Mouse (Mus musculus): ENCODE measurements around the gene Dnm1.

Gene Dnm1

GRCm38 (mm10) chr2:32361437-32361836 lies 8.3 kb upstream of the Dnm1 start:
- DNase-seq, result peak; percentile 77

GRCm38 (mm10) chr2:32360741-32361140 lies 7.6 kb upstream of the Dnm1 start:
- peak; percentile 76 for DNase-seq

- no peak for DNase-seq
Measured at GRCm38 (mm10) chr2:32358381-32358780, 5.2 kb upstream of the Dnm1 start.

- DNase-seq, result no peak
Measured at GRCm38 (mm10) chr2:32357710-32358109, 4.6 kb upstream of the Dnm1 start.

GRCm38 (mm10) chr2:32356216-32356615 lies 3.1 kb upstream of the Dnm1 start:
- DNase-seq, result no peak

- no peak for DNase-seq
Measured at GRCm38 (mm10) chr2:32354336-32354895, 1.3 kb upstream of the Dnm1 start.

- DNase-seq, result no peak
Measured at GRCm38 (mm10) chr2:32353836-32354235, 698 bp upstream of the Dnm1 start.

GRCm38 (mm10) chr2:32352151-32353006 lies 759 bp downstream of the Dnm1 start, which contains the start of gene Ciz1:
TSS of gene Ciz1 (plus strand) at chr2:32352327.
- DNase-seq, result peak; percentile 72

GRCm38 (mm10) chr2:32351471-32351961 lies 1.6 kb downstream of the Dnm1 start:
- DNase-seq, result peak; percentile 57

- no peak for DNase-seq
Measured at GRCm38 (mm10) chr2:32350471-32351051, 2.6 kb downstream of the Dnm1 start.

GRCm38 (mm10) chr2:32349625-32350255 lies 3.4 kb downstream of the Dnm1 start:
- DNase-seq, result no peak

GRCm38 (mm10) chr2:32348311-32348710 lies 4.8 kb downstream of the Dnm1 start:
- no peak for DNase-seq

- DNase-seq, result no peak
Measured at GRCm38 (mm10) chr2:32347019-32347418, 6.1 kb downstream of the Dnm1 start.

- no peak for DNase-seq
Measured at GRCm38 (mm10) chr2:32344598-32345321, 8.4 kb downstream of the Dnm1 start.

- DNase-seq, result no peak
Measured at GRCm38 (mm10) chr2:32344056-32344455, 9.1 kb downstream of the Dnm1 start.

- DNase-seq, result no peak
Measured at GRCm38 (mm10) chr2:32343351-32343671, 9.8 kb downstream of the Dnm1 start.

- DNase-seq, result peak; percentile 54
Measured at GRCm38 (mm10) chr2:32342539-32343350, 10.4 kb downstream of the Dnm1 start.

GRCm38 (mm10) chr2:32342039-32342438 lies 11.1 kb downstream of the Dnm1 start:
- no peak for DNase-seq

- DNase-seq, result no peak
Measured at GRCm38 (mm10) chr2:32341634-32341939, 11.6 kb downstream of the Dnm1 start.

- no peak for DNase-seq
Measured at GRCm38 (mm10) chr2:32340836-32341633, 12.1 kb downstream of the Dnm1 start.
